Mouse (Mus musculus) embryonic facial prominence, embryonic 10.5 days (tissue): ENCODE measurements around the gene Adcy1. TPM values are rescaled to one million over a fixed set of nuclear protein-coding genes. Genes with fewer than 3 reads are reported as not detected.

ENCODE experiments used
- DNase-seq: peaks from one replicate; pipeline ENCODE4 v3.0.0-alpha.2; 2017; ENCODE audit warnings: low spot score
- H3K27ac ChIP-seq: fragments of 300-500 bp; sonication (generic); replicated peaks from 2 replicates; pipeline ENCODE4 v1.5.1; 2016; ENCODE audit warnings: mild to moderate bottlenecking
- H3K27me3 ChIP-seq: fragments of 300-500 bp; sonication (generic); replicated peaks from 2 replicates; pipeline ENCODE4 v1.6.1; 2016; ENCODE audit warnings: low read depth, mild to moderate bottlenecking; ENCODE audit not compliant: poor library complexity, severe bottlenecking
- H3K36me3 ChIP-seq: fragments of 300-500 bp; sonication (generic); replicated peaks from 2 replicates; pipeline ENCODE4 v1.6.1; 2016; ENCODE audit warnings: mild to moderate bottlenecking, moderate library complexity
- H3K4me1 ChIP-seq: fragments of 300-500 bp; sonication (generic); 2 replicates; pipeline ENCODE4 v1.6.1; 2016
- H3K4me3 ChIP-seq: fragments of 300-500 bp; sonication (generic); 2 replicates; pipeline ENCODE4 v1.5.1; 2016; ENCODE audit warnings: mild to moderate bottlenecking, moderate library complexity
- H3K9me3 ChIP-seq: fragments of 300-500 bp; sonication (generic); 2 replicates; pipeline ENCODE4 v1.6.1; 2016; ENCODE audit warnings: mild to moderate bottlenecking
- WGBS: fragments of 180-500 bp; shearing (Covaris S2); methylation state at CpG from one replicate; pipeline ENCODE4 v1.1.7; 2016; 5-methylcytosine and 5-hydroxymethylcytosine counted together
- polyA plus RNA-seq: library from polyadenylated mRNA; unstranded; fragments of >200 nt; fragmentation: Nextera tagmentation; extraction: Ambion mirVana; gene quantifications from 2 replicates; pipeline ENCODE4 v1.2.1, GENCODE M21; 2016

Adcy1 gene
- polyA plus RNA-seq, 1 experiment from 2014 or later = 1.2 TPM

DNA sequence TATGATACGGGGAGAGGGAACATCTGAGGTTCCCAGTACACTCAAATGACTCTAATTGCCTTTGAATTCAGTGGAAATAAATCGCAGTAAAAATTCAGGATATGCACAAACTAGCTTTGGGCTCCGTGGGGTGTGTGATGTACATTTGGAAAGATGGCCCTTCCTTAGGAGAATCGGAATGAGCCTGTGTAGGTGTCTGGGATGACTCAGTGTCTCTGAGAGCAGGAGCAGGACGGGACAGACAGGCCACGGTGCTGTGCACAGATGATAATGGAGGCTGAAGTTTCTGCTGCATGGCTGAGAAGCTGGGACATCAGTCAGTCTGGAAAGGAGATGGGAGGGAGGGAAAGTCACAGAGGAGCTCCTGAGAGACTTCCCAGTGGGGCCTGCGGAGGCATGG, 5.5 kb upstream of the Adcy1 start:
- DNase-seq = no peak
- 86% methylated on average over 7 of the region's 7 CpGs for WGBS
- Histone ChIP-seq H3K4me3 (no peak overlapping the region), H3K36me3 (no peaks in the 10 kb centered on the region), H3K4me1 (peaks cover 19% of the 10 kb centered on the region), H3K9me3 (no peaks in the 10 kb centered on the region), H3K27me3 (peaks cover 88% of the 10 kb centered on the region), H3K27ac (no peak overlapping the region)

DNA sequence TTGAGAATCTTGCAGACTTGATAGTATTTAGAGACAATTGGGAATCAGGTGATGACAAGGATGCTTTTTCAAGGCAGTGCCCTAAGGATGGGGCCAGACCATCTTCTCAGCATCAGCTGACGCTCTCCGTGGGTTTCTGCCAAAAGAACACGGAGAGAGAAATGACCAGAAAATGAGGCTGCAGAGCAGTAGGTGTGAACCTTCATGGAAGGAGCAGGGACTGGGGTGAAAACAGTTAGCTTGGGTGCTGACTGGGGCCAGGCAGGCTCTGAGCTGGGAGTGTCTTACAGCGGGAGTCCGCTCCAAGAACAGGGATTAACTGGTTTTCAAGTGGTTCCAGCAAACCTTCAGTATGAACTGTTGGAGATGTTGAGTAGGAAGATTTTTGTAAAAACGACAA, 1.3 kb upstream of the Adcy1 start:
- Histone ChIP-seq H3K4me3 (no peak overlapping the region), H3K9me3 (no peaks in the 10 kb centered on the region), H3K4me1 (peaks cover 36% of the 10 kb centered on the region), H3K27me3 (peaks cover 96% of the 10 kb centered on the region), H3K36me3 (no peaks in the 10 kb centered on the region), H3K27ac (no peak overlapping the region)
- DNase-seq = no peak
- WGBS = 37% methylated on average over 6 of the region's 6 CpGs

DNA sequence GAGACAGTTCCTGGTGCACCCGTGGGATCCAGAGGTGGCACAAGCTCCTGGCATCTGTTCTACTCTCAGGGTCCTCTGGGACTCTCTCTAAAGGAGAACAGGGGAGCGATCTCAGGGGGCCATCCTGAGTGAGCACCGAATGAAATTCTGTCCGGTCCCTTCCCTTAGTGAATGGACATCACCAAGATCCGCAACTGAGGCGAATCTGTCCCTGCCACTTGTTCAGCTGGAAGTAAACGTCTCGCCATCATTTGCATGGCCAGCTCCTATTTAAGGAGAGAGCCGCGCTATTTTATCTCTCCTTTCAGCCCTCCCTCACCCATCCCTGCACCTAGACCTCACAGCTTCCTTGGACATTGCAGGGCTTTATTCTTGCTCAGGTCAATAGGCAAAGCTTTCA, 723 bp upstream of the Adcy1 start:
- Histone ChIP-seq H3K27me3 (peaks cover 96% of the 10 kb centered on the region), H3K4me3 (peak overlapping the region; percentile 68), H3K27ac (no peak overlapping the region), H3K4me1 (peaks cover 36% of the 10 kb centered on the region), H3K9me3 (no peaks in the 10 kb centered on the region), H3K36me3 (no peaks in the 10 kb centered on the region)
- WGBS = 11% methylated on average over 10 of the region's 10 CpGs
- DNase-seq = no peak

DNA sequence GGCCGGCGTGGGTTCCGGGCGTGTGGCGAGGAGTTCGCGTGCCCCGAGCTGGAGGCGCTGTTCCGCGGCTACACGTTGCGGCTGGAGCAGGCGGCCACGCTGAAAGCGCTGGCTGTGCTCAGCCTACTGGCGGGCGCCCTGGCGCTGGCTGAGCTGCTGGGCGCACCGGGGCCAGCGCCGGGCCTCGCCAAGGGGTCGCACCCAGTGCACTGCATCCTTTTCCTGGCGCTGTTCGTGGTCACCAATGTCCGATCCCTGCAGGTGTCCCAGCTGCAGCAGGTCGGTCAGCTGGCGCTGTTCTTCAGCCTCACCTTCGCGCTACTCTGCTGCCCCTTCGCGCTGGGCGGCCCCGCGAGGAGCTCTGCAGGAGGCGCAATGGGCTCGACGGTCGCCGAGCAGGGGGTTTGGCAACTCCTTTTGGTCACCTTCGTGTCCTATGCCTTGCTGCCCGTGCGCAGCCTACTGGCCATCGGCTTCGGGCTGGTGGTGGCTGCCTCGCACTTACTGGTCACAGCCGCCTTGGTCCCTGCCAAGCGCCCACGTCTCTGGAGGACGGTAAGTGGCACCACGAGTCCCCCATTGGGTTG, 485 bp downstream of the Adcy1 start:
- Histone ChIP-seq H3K4me3 (peak overlapping the region; percentile 72), H3K27me3 (peaks cover 88% of the 10 kb centered on the region), H3K36me3 (no peaks in the 10 kb centered on the region), H3K4me1 (peaks cover 36% of the 10 kb centered on the region), H3K9me3 (no peaks in the 10 kb centered on the region), H3K27ac (peak overlapping the region; percentile 72)
- DNase-seq = peak; percentile 70
- WGBS = under 1% methylated on average over 53 of the region's 53 CpGs

DNA sequence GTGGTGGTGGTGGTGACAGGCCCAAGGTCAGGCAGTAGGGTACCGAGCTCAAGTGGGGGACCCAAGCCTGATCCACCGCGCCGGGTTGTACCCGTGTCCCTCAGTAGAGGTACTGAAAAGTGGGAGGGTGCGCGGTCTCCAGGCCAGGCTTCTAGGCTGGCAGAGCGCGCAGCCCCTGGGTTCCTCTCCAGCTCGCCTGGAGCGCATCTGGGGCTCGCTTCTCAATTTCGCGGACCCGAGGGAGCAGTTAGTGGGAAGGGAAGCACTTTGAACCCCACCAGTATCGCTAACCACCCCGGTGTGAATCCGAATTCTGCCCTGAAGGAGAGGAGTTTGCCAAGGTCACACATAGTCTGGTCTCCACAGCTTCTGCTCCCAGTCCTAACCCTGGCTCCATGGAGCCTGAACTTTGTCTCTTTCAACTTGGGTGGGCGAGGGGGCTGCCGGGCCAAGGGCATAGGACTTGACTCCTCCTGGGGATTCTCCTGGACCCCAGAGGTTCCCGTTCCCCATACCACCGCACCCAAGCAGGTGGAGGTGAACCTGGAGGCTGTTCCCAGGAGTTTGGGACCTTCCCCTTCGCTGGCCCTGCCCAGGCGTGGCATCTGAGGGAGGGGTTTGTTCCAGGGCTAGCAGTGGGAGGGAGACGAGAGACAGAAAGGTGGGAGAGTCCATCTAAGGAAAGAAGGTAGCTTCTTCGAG, 1.3 kb downstream of the Adcy1 start:
- no peaks in the 10 kb centered on the region for H3K36me3 ChIP-seq
- H3K4me3 ChIP-seq = peak overlapping the region; percentile 72
- H3K27ac ChIP-seq = no peak overlapping the region
- peaks cover 36% of the 10 kb centered on the region for H3K4me1 ChIP-seq
- H3K9me3 ChIP-seq = no peaks in the 10 kb centered on the region
- 2% methylated on average over 26 of the region's 26 CpGs for WGBS
- peaks cover 79% of the 10 kb centered on the region for H3K27me3 ChIP-seq
- DNase-seq = peak; percentile 39

DNA sequence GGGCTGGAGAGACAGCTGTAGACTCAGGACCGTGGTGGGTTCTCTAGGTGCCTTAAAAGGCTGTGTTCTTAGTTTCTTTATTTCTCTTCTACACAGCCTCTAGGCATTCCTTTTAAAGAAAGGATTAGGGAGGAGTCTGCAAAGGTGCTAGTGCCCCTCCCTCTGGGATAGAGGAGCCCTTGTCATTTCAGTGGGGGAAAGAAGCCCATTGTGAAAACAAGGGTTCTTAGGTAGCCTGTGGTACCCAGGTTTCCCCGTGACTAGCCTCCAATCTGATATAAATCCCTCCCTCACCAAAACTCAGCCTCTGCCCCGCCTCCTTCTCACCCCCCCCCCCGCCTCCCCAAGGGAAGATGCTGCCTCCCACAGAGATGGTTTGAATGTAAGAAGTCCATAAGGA, 2.1 kb downstream of the Adcy1 start:
- Histone ChIP-seq H3K4me1 (peaks cover 36% of the 10 kb centered on the region), H3K36me3 (no peaks in the 10 kb centered on the region), H3K27ac (no peak overlapping the region), H3K9me3 (no peaks in the 10 kb centered on the region), H3K27me3 (peaks cover 72% of the 10 kb centered on the region), H3K4me3 (peak overlapping the region; percentile 72; the same call in 1 of the 2 replicates)
- 7% methylated on average over 4 of the region's 4 CpGs for WGBS
- no peak for DNase-seq

DNA sequence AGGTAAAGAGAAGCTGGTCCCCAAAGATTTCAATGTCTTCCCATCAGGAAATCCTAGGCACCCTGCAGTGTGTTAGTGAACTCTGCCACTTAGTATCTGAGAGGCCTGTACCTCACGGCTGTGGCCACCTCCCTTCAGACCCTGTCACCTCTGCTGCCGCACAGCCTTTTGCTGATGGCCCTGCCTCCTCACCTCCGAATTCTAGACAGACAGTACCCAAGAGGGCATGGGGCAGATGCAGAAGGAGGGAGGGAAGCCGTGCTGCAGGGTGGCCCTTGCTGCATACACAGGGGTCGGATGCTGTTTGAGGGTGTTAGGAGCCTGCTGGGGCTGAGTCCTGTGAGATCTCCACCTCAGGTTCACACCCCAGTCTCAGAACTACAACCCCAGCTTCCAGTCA, 2.6 kb downstream of the Adcy1 start:
- no peak for DNase-seq
- 40% methylated on average over 5 of the region's 5 CpGs for WGBS
- H3K4me3 ChIP-seq = no peak overlapping the region

DNA sequence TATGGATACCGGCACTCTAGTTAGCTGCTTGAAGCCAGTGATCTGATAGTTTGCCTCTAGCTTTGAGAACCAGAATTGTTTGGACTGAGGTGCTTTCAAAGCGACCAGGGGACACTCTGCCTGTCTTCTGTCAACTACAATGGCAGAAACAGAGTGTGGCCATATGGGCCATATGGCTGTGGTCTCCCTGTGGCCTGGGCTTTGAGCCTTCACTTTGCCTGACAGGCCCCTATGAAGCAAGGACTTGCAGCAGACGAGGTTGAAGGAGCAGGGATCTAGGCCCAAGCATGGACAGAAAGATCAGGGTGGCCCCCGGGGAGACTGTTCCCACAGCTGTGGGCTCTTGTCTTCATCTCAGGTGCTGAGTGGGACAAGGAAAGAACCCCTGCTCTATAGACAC, 4.0 kb downstream of the Adcy1 start:
- Histone ChIP-seq H3K36me3 (no peaks in the 10 kb centered on the region), H3K27me3 (peaks cover 53% of the 10 kb centered on the region), H3K4me1 (peaks cover 47% of the 10 kb centered on the region), H3K4me3 (no peak overlapping the region), H3K9me3 (no peaks in the 10 kb centered on the region), H3K27ac (no peak overlapping the region)
- WGBS = 82% methylated on average over 4 of the region's 4 CpGs
- DNase-seq = no peak

More for the DNA sequence above, 2.6 kb downstream of the Adcy1 start:
- Histone ChIP-seq H3K27ac (no peak overlapping the region), H3K36me3 (no peaks in the 10 kb centered on the region), H3K27me3 (peaks cover 67% of the 10 kb centered on the region), H3K4me1 (peaks cover 36% of the 10 kb centered on the region), H3K9me3 (no peaks in the 10 kb centered on the region)

DNA sequence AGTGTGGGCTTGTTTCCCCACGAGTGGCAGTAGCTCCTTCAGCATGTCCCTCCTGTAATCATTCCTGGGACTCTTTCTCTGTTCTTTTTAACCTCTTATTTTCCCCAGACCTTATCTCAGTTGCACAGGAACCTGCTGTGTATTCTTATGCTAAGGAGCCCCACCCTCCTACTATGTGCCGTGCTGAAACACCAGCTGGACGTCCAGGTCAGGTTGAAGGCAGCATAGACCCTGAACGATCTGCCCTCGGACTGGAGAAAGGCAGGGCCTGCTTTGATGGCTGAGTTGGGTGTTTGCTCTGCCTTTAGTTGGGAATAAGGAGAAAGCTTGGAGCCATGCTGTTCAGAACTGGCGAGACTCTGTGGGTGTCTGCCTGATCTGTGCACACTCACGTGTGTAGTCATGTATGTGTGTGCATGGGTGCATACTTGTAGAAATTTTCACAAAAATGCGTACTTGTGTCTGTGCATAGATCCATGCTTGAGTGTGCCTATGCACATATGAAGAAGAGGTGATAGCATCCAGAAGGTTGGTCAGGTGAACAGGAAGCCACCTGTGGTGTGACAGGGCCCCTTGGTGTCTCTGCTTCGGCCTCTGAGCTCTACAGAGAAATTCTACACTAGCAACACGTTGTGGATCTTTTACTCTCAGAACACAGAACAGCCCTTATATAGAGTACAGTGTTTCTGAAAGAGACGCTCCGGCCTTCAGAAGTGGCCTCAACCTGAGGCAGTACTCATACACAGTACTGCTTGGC, 5.4 kb downstream of the Adcy1 start:
- peaks cover 43% of the 10 kb centered on the region for H3K27me3 ChIP-seq
- peaks cover 43% of the 10 kb centered on the region for H3K4me1 ChIP-seq
- no peaks in the 10 kb centered on the region for H3K9me3 ChIP-seq
- no peak for DNase-seq
- H3K4me3 ChIP-seq = no peak overlapping the region
- WGBS = 84% methylated on average over 12 of the region's 12 CpGs
- H3K27ac ChIP-seq = no peak overlapping the region
- H3K36me3 ChIP-seq = no peaks in the 10 kb centered on the region

DNA sequence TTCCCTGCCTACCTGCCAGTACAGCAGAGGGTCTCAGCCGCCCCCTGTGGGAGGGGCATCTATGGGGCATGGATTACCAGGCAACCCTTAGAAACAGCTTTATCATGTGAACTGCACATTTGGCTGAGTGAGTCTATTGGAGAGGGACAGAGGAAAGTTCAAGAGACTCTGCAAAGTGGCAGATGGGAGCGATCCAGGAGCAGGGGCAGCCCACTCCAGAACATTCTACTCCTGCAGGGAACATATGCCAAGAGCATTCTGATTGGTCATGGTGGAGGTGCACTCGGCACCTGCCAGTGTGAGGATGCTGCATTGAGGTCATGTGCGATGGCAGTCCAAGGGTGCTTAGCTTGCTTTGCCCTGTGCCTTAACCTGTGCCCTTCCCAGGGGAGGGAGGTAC, 6.5 kb downstream of the Adcy1 start:
- WGBS = 90% methylated on average over 4 of the region's 4 CpGs
- H3K27ac ChIP-seq = no peak overlapping the region
- DNase-seq = no peak

DNA sequence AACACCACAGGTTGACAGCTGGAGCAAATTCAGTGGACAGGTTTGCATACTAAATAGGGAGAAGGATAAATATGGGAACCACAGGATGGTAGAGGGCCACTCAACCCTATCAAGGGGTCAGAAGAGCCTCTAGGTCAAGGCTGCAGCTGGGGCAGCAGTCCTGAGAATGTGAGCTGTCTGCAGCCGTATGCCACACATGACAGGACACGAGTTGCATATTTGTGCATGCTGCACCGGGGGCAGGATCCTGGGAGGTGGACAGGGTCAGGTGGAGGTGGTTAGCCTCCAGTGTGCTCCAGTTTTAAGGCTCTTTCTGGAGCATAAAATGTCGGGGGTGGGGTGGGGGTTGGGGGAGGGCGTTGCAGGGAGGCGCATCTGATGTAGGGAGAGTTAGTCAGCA, 8.3 kb downstream of the Adcy1 start:
- no peaks in the 10 kb centered on the region for H3K36me3 ChIP-seq
- no peak overlapping the region for H3K4me3 ChIP-seq
- H3K9me3 ChIP-seq = no peaks in the 10 kb centered on the region
- no peak overlapping the region for H3K27ac ChIP-seq
- WGBS = 69% methylated on average over 6 of the region's 6 CpGs
- peaks cover 13% of the 10 kb centered on the region for H3K27me3 ChIP-seq
- no peak for DNase-seq
- peaks cover 16% of the 10 kb centered on the region for H3K4me1 ChIP-seq

More for the DNA sequence above, 6.5 kb downstream of the Adcy1 start:
- Histone ChIP-seq H3K4me1 (peaks cover 32% of the 10 kb centered on the region), H3K9me3 (no peaks in the 10 kb centered on the region), H3K4me3 (no peak overlapping the region), H3K36me3 (no peaks in the 10 kb centered on the region), H3K27me3 (peaks cover 32% of the 10 kb centered on the region)

DNA sequence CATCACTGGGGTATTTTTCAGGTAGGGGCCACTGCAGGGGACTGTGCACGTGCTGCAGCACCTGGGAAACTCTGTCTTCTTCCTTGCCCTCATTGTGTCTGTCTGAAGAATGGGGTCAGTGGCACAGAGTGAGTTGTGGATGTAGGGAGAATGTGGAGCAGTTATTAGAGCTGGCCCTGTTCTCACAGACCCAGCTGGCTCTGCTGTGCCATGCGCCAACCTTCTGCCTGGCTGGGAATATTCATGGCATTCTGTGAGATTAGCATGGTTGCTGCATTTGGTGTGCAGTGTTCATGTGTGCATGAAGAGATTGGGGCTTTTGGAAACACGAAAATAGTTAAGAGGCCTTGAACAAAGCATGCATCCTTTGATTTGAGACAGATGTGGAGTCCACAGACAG, 10.3 kb downstream of the Adcy1 start:
- Histone ChIP-seq H3K36me3 (no peaks in the 10 kb centered on the region), H3K27ac (no peak overlapping the region), H3K4me1 (peaks cover 16% of the 10 kb centered on the region), H3K4me3 (no peak overlapping the region), H3K9me3 (no peaks in the 10 kb centered on the region), H3K27me3 (no peaks in the 10 kb centered on the region)
- DNase-seq = no peak
- WGBS = 86% methylated on average over 3 of the region's 3 CpGs

DNA sequence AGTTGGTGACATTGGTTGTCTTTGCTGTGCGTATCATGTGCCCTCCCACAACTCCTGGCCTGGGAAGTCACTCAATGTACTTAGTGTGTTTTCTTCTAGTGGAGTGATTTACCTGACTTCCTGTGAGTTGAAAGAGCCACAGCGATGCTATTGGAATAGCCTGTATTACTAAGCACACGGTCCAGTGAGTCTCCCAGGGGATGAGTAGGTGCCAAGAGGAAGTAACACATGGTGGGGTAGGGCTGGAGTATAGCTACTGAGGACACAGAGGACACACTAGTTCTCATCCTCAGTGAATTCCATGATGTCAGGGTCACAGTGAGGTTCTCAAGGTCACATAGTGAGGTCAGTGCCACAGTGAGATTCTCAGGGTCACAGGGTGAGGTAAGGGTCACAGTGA, 13.2 kb downstream of the Adcy1 start:
- WGBS = 84% methylated on average over 3 of the region's 3 CpGs
- Histone ChIP-seq H3K4me3 (no peak overlapping the region), H3K27ac (no peak overlapping the region), H3K4me1 (peaks cover 12% of the 10 kb centered on the region), H3K36me3 (no peaks in the 10 kb centered on the region), H3K9me3 (no peaks in the 10 kb centered on the region), H3K27me3 (no peaks in the 10 kb centered on the region)
- no peak for DNase-seq
